28 mouse cellular contexts compared by ENCODE assay signal in the genomic region with DNA sequence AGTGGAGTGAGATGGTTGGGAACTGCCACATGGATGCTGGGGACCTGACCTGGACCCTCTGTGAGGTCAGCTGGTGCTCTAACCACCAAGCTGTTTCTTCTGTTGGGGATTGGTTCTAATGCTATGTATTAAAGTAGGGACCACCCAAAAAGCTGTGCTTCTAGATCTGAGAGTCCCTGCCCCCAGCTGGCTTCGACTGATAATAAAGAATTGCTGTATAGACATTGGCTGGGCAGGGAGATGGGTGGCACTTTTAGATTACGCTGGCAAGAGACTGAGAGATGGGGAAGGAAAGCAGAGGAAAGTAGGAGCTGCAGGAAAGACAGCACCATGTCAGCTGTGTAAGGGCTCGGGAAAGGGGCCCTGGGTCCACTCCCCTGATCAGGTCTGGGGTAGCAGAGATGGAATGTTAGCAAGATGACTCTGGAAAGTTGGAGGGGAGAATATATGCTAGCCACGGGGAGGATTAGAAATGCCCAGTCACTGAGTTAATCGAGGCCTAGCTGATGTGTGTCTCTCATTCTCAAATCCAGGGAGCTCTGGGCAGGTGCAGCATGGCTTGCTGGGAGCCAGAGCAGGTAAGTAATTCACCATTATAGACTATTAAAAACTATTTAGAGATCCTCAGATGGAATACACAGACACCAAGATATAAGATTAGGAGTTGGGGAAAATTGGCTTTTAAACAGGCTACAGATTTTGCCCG. TPM values are rescaled to one million over a fixed set of nuclear protein-coding genes. Genes with fewer than 3 reads are reported as not detected.
DNase-seq lines count a peak whose midpoint lies in the region; ATAC-seq and TF ChIP-seq lines count a peak whose summit lies in the region.
"Had no signal": no experiment of that assay in that cellular context is flagged by ENCODE, and none has a peak within 500 bp of the region (broad histone marks: within the 10 kb centered on the region; RNA-seq: fewer than 3 reads in every experiment).

No protein-coding gene starts in this region.

- no peaks in the 10 kb centered on the region for H3K36me3 ChIP-seq in liver, embryonic 11.5 days (ENCODE audit: control insufficient read depth, insufficient read depth, low read length)
- no peaks in the 10 kb centered on the region for H3K36me3 ChIP-seq in liver, postnatal 0 days (replicated peaks; ENCODE audit: insufficient read depth, low read length)
- H3K36me3 ChIP-seq in heart, embryonic 12.5 days: no peaks in the 10 kb centered on the region
- H3K36me3 ChIP-seq: heart, embryonic 10.5 days; limb, embryonic 13.5 days; neural tube, embryonic 13.5 days had no signal

- peak overlapping the region; percentile 51 for H3K4me2 ChIP-seq in liver, embryonic 11.5 days
- peak overlapping the region; percentile 57 for H3K4me2 ChIP-seq in liver, postnatal 0 days (ENCODE audit: low read depth, low read length)
- H3K4me2 ChIP-seq in heart, embryonic 12.5 days: no peak overlapping the region
- H3K4me2 ChIP-seq: limb, embryonic 13.5 days; lung, embryonic 14.5 days; neural tube, embryonic 13.5 days had no signal

- no peak for TF ChIP-seq POLR2A in bone marrow, adult 2 months (IDR thresholded peaks at IDR 0.05; ENCODE audit: borderline replicate concordance, control insufficient read depth, low read depth, low read length)

- peak overlapping the region; percentile 37; the same call in 1 of the 2 replicates for H3K9ac ChIP-seq in liver, embryonic 11.5 days (ENCODE audit: low read depth, low read length)
- H3K9ac ChIP-seq in liver, postnatal 0 days (replicated peaks): peak overlapping the region; percentile 49
- H3K9ac ChIP-seq in heart, embryonic 12.5 days: no peak overlapping the region
- H3K9ac ChIP-seq: limb, embryonic 13.5 days; lung, embryonic 14.5 days; neural tube, embryonic 13.5 days had no signal

- DNase-seq in c-Kit-positive CD71-positive TER-119-negative erythroid progenitor cells, embryonic 14.5 days (ENCODE audit: low read depth): peak; percentile 79
- no peak for DNase-seq in liver, embryonic 11.5 days (ENCODE audit: low spot score)
- DNase-seq in liver, postnatal 0 days: peak; percentile 59
- no peak for DNase-seq in embryo, embryonic 11 days
- no peak for DNase-seq in urinary bladder, postnatal 25 days (ENCODE audit: low spot score)
- DNase-seq: adrenal gland, postnatal 10 days; cerebellum, adult 11 months; cerebellum, postnatal 10 days; heart, postnatal 10 days; kidney, adult 2 months; layer of hippocampus, adult 9-11 months; lung, embryonic 14.5 days; right cerebral cortex, adult 18-20 months; thymus, adult 18-20 months; thymus, postnatal 36 days had no signal

- WGBS in bone marrow, adult 2 months: 70% methylated on average over 6 of the region's 6 CpGs
- WGBS in liver, embryonic 11.5 days: 47% methylated on average over 6 of the region's 6 CpGs
- 63% methylated on average over 6 of the region's 6 CpGs for WGBS in liver, postnatal 0 days (ENCODE audit: insufficient replicate concordance)
- 59% methylated on average over 6 of the region's 6 CpGs for WGBS in heart, embryonic 12.5 days

- peak overlapping the region; percentile 51; the same call in 1 of the 2 replicates for H3K27ac ChIP-seq in bone marrow, adult 2 months (ENCODE audit: control insufficient read depth, insufficient read depth, low read depth, low read length, poor library complexity)
- peak overlapping the region; percentile 58 for H3K27ac ChIP-seq in liver, embryonic 11.5 days (ENCODE audit: low read depth, low read length)
- H3K27ac ChIP-seq in liver, postnatal 0 days (ENCODE audit: low read depth): peak overlapping the region; percentile 68
- H3K27ac ChIP-seq in heart, embryonic 12.5 days (ENCODE audit: poor library complexity, severe bottlenecking): no peak overlapping the region
- H3K27ac ChIP-seq: heart, embryonic 10.5 days; hindbrain, embryonic 10.5 days; kidney, postnatal 0 days; limb, embryonic 13.5 days; neural tube, embryonic 13.5 days had no signal

- H3K4me3 ChIP-seq in bone marrow, adult 2 months (replicated peaks; ENCODE audit: control insufficient read depth, low read depth, low read length): peak overlapping the region; percentile 13
- H3K4me3 ChIP-seq in liver, embryonic 11.5 days (ENCODE audit: low read depth, low read length): no peak overlapping the region
- peak overlapping the region; percentile 31 for H3K4me3 ChIP-seq in liver, postnatal 0 days (ENCODE audit: low read depth, low read length)
- no peak overlapping the region for H3K4me3 ChIP-seq in heart, embryonic 12.5 days
- H3K4me3 ChIP-seq: heart, embryonic 10.5 days; hindbrain, embryonic 10.5 days; limb, embryonic 13.5 days; megakaryocyte, embryonic 14.5 days; myocyte; neural tube, embryonic 13.5 days had no signal

- no peaks in the 10 kb centered on the region for H3K9me3 ChIP-seq in liver, embryonic 11.5 days (ENCODE audit: control insufficient read depth, low read length)
- no peaks in the 10 kb centered on the region for H3K9me3 ChIP-seq in liver, postnatal 0 days (ENCODE audit: low read length)
- H3K9me3 ChIP-seq in heart, embryonic 12.5 days (replicated peaks): no peaks in the 10 kb centered on the region
- H3K9me3 ChIP-seq: heart, embryonic 10.5 days; hindbrain, embryonic 10.5 days; limb, embryonic 13.5 days; megakaryocyte, embryonic 14.5 days; neural tube, embryonic 13.5 days had no signal

- ATAC-seq in liver, embryonic 11.5 days (replicated peaks; ENCODE audit: low FRiP score): peak; percentile 94
- peak; percentile 96 for ATAC-seq in liver, postnatal 0 days
- ATAC-seq in heart, embryonic 12.5 days (ENCODE audit: insufficient number of reproducible peaks, low FRiP score): no peak
- ATAC-seq: activated CD4-positive, CD25-positive, alpha-beta regulatory T cell, adult 4 months; forebrain, embryonic 14.5 days; hindbrain, embryonic 16.5 days; midbrain, embryonic 16.5 days had no signal

- TF ChIP-seq CTCF in bone marrow, adult 2 months (IDR thresholded peaks at IDR 0.05; ENCODE audit: control insufficient read depth, insufficient read depth, low read length): no peak
- no peak for TF ChIP-seq CTCF in liver, postnatal 0 days (IDR thresholded peaks at IDR 0.05; ENCODE audit: low read depth)

- no peaks in the 10 kb centered on the region for H3K27me3 ChIP-seq in liver, embryonic 11.5 days (replicated peaks; ENCODE audit: control insufficient read depth, insufficient read depth, low read length)
- no peaks in the 10 kb centered on the region for H3K27me3 ChIP-seq in liver, postnatal 0 days (ENCODE audit: insufficient read depth, low read length)
- H3K27me3 ChIP-seq in heart, embryonic 12.5 days (replicated peaks): no peaks in the 10 kb centered on the region
- H3K27me3 ChIP-seq: limb, embryonic 13.5 days; neural tube, embryonic 13.5 days had no signal

- H3K4me1 ChIP-seq in bone marrow, adult 2 months (ENCODE audit: control insufficient read depth, insufficient read depth, low read length): no peaks in the 10 kb centered on the region
- H3K4me1 ChIP-seq in liver, embryonic 11.5 days (replicated peaks; ENCODE audit: control insufficient read depth, insufficient read depth, low read length): peaks cover 14% of the 10 kb centered on the region; the same call in 1 of the 2 replicates
- peaks cover 11% of the 10 kb centered on the region for H3K4me1 ChIP-seq in liver, postnatal 0 days (ENCODE audit: insufficient read depth)
- H3K4me1 ChIP-seq in heart, embryonic 12.5 days (replicated peaks): peaks cover 9% of the 10 kb centered on the region
- H3K4me1 ChIP-seq: hindbrain, embryonic 10.5 days; limb, embryonic 13.5 days; neural tube, embryonic 13.5 days had no signal

- peak; percentile 95 for TF ChIP-seq EP300 in liver, postnatal 0 days (IDR thresholded peaks at IDR 0.05; ENCODE audit: low read depth)

RNA-seq across cellular contexts. Expression of a gene that starts 23.7 kb away (rescaled TPM):
- polyA plus RNA-seq in bone marrow, adult 2 months (2011; ENCODE audit: insufficient read depth, insufficient read length, low replicate concordance, missing spikeins): 1.7 and 1.9 TPM in 2 replicates
- 1.6 and 1.8 TPM in 2 replicates for polyA plus RNA-seq in liver, embryonic 11.5 days (2014; fragmentation: Nextera tagmentation; extraction: Ambion mirVana)
- polyA plus RNA-seq in liver, postnatal 0 days (2015; fragmentation: Nextera tagmentation; extraction: Ambion mirVana): 0.20 and 0.23 TPM in 2 replicates
- 1.0 and 1.4 TPM in 2 replicates for polyA plus RNA-seq in heart, embryonic 12.5 days (2016; fragmentation: Nextera tagmentation; extraction: Ambion mirVana)

RNA-seq across cellular contexts. Expression of a gene that starts 29.2 kb away (rescaled TPM):
- polyA plus RNA-seq in bone marrow, adult 2 months (2011; ENCODE audit: insufficient read depth, insufficient read length, low replicate concordance, missing spikeins): 15.8 and 51.0 TPM in 2 replicates
- polyA plus RNA-seq in liver, embryonic 11.5 days (2014; fragmentation: Nextera tagmentation; extraction: Ambion mirVana): 34.5 and 36.9 TPM in 2 replicates
- 9.1 TPM in 2 replicates for polyA plus RNA-seq in liver, postnatal 0 days (2015; fragmentation: Nextera tagmentation; extraction: Ambion mirVana)
- polyA plus RNA-seq in heart, embryonic 12.5 days (2016; fragmentation: Nextera tagmentation; extraction: Ambion mirVana): 33.3 and 34.8 TPM in 2 replicates

RNA-seq across cellular contexts. Expression of a gene that starts 36.4 kb away (rescaled TPM):
- not detected in 2 replicates for polyA plus RNA-seq in bone marrow, adult 2 months (2011; ENCODE audit: insufficient read depth, insufficient read length, low replicate concordance, missing spikeins)
- polyA plus RNA-seq in liver, embryonic 11.5 days (2014; fragmentation: Nextera tagmentation; extraction: Ambion mirVana): 5.2 and 5.3 TPM in 2 replicates
- 1.2 and 2.2 TPM in 2 replicates for polyA plus RNA-seq in liver, postnatal 0 days (2015; fragmentation: Nextera tagmentation; extraction: Ambion mirVana)
- polyA plus RNA-seq in heart, embryonic 12.5 days (2016; fragmentation: Nextera tagmentation; extraction: Ambion mirVana): 7.5 and 9.0 TPM in 2 replicates
- polyA plus RNA-seq: activated CD4-positive, CD25-positive, alpha-beta regulatory T cell, adult 4 months had no signal

RNA-seq across cellular contexts. Expression of a gene that starts 37.0 kb away (rescaled TPM):
- 16.2 and 18.2 TPM in 2 replicates for polyA plus RNA-seq in bone marrow, adult 2 months (2011; ENCODE audit: insufficient read depth, insufficient read length, low replicate concordance, missing spikeins)
- polyA plus RNA-seq in liver, embryonic 11.5 days (2014; fragmentation: Nextera tagmentation; extraction: Ambion mirVana): 9.0 and 9.5 TPM in 2 replicates
- polyA plus RNA-seq in liver, postnatal 0 days (2015; fragmentation: Nextera tagmentation; extraction: Ambion mirVana): 3.1 and 3.6 TPM in 2 replicates
- polyA plus RNA-seq in heart, embryonic 12.5 days (2016; fragmentation: Nextera tagmentation; extraction: Ambion mirVana): 3.8 and 4.4 TPM in 2 replicates

Comparison
In these comparisons a context has a peak if more than half of its experiments do, and no peak if none do; other contexts are left out.
1. H3K4me3 ChIP-seq: peak in bone marrow, adult 2 months (single experiment) and liver, postnatal 0 days (single experiment); none in liver, embryonic 11.5 days (single experiment) and heart, embryonic 12.5 days (single experiment).
2. DNase-seq: peak in c-Kit-positive CD71-positive TER-119-negative erythroid progenitor cells, embryonic 14.5 days (single experiment) and liver, postnatal 0 days (single experiment); none in liver, embryonic 11.5 days (single experiment), embryo, embryonic 11 days (single experiment) and urinary bladder, postnatal 25 days (single experiment).